Mouse (Mus musculus): Measurements from ENCODE around the gene Garem2. TPM values are rescaled to one million over a fixed set of nuclear protein-coding genes. Genes with fewer than 3 reads are reported as not detected.

The Garem2 gene
- polyA plus RNA-seq, 2 experiments = 0.03 to 0.05 TPM

DNA sequence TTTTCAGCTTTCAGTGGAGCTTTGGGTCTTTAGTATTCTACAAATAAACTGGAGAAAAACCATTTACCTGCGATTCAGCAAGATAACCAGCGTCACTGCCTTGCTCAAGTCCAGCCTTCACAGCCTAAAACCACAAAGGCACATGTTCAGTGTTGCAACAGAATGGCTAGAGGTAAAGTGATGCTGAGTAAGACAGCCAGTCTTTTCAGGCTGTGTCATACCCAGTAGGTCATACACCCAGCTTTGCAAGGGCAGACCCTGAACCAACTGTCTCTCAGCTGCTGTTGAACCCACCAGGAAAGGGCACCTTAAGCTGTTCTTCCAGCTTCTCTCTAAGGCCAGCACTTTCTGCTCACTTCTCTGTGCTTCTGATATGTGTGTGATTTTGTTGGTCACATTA, 27.2 kb downstream of the Garem2 start:
- H3K36me3 ChIP-seq (replicated peaks; ENCODE audit: control insufficient read depth, insufficient read depth, low read depth) = peaks cover 43% of the 10 kb centered on the region
- WGBS (ENCODE audit: insufficient replicate concordance) = 79% methylated on average over 2 of the region's 2 CpGs
- no peaks in the 10 kb centered on the region for H3K9me3 ChIP-seq (ENCODE audit: control insufficient read depth, low read length)
- H3K4me3 ChIP-seq (ENCODE audit: insufficient read depth in 1 of 2, low read depth in 2 of 2, low read length in 2 of 2) = no peak overlapping the region
- TF ChIP-seq CTCF (IDR thresholded peaks at IDR 0.05; ENCODE audit: low read depth) = no peak
- no peak for TF ChIP-seq EP300 (IDR thresholded peaks at IDR 0.05; ENCODE audit: low read depth)
- no peaks in the 10 kb centered on the region for H3K27me3 ChIP-seq (ENCODE audit: control insufficient read depth, insufficient read depth, low read length)
- no peak overlapping the region for H3K4me2 ChIP-seq (ENCODE audit: low read depth)
- no peak for ATAC-seq (ENCODE audit: insufficient read depth)
- no peak overlapping the region for H3K27ac ChIP-seq
- no peaks in the 10 kb centered on the region for H3K4me1 ChIP-seq (replicated peaks; ENCODE audit: control insufficient read depth in 2 of 2, insufficient read depth in 2 of 2, low read length in 1 of 2)
- no peak for DNase-seq (ENCODE audit: low read depth in 3 of 3, low spot score in 3 of 3)
- H3K9ac ChIP-seq (replicated peaks) = no peak overlapping the region

DNA sequence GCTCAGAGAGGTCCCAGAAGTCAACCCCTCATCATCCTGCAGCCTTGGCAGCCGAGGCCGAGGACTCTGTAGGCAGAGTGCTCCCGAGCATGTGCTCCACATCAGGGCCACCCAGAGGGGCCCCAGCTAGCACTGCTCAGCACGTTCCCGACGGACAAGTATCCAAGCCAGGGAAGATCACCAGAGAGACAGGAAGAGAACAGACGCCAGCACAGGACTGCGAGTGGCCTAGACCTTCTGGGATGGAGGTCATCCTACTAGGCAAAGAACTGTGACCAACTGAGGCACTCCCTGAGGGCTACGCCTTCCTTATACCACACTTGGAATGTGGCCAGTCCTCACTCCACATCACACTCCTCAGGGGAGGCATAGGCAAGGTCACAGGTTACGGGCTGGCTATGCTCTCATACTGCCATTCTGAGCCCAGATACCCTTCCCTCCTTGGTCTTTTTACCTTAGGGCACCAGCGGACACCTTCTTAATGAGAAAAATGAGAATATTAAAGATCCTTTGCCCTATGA, 30.8 kb downstream of the Garem2 start:
- Histone ChIP-seq H3K27ac (no peak overlapping the region), H3K36me3 (replicated peaks; ENCODE audit: control insufficient read depth, insufficient read depth, low read depth) (peaks cover 38% of the 10 kb centered on the region), H3K4me3 (ENCODE audit: insufficient read depth in 1 of 2, low read depth in 2 of 2, low read length in 2 of 2) (no peak overlapping the region), H3K4me2 (ENCODE audit: low read depth) (no peak overlapping the region), H3K9ac (replicated peaks) (no peak overlapping the region), H3K27me3 (ENCODE audit: control insufficient read depth, insufficient read depth, low read length) (no peaks in the 10 kb centered on the region), H3K4me1 (replicated peaks; ENCODE audit: control insufficient read depth in 2 of 2, insufficient read depth in 2 of 2, low read length in 1 of 2) (no peaks in the 10 kb centered on the region), H3K9me3 (ENCODE audit: control insufficient read depth, low read length) (no peaks in the 10 kb centered on the region)
- DNase-seq (ENCODE audit: low read depth in 3 of 3, low spot score in 3 of 3) = no peak
- 83% methylated on average over 11 of the region's 11 CpGs for WGBS (ENCODE audit: insufficient replicate concordance)
- no peak for TF ChIP-seq EP300 (IDR thresholded peaks at IDR 0.05; ENCODE audit: low read depth)
- TF ChIP-seq CTCF (IDR thresholded peaks at IDR 0.05; ENCODE audit: low read depth) = no peak
- no peak for ATAC-seq (ENCODE audit: insufficient read depth)

DNA sequence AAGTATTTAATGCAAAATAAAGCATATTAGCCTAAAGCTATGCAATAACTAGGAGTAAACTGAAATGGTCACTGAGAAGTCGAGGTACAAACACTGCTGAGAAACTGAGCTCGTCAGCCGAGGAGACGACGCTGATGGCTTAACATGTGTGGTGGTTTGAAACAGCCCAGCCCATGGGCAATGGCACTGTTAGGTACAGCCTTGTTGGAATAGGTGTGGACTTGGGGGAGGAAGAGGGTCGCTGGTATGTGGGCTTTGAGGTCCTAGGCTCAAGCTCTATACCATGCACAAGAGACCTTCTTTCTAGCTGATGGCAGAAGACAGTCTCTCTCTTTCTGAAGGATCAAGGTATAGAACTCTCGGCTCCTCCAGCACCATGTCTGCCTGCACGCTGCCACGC, 32.3 kb downstream of the Garem2 start:
- no peak overlapping the region for H3K4me3 ChIP-seq (ENCODE audit: insufficient read depth in 1 of 2, low read depth in 2 of 2, low read length in 2 of 2)
- no peak overlapping the region for H3K27ac ChIP-seq
- no peak overlapping the region for H3K9ac ChIP-seq (replicated peaks)
- no peaks in the 10 kb centered on the region for H3K4me1 ChIP-seq (replicated peaks; ENCODE audit: control insufficient read depth in 2 of 2, insufficient read depth in 2 of 2, low read length in 1 of 2)
- TF ChIP-seq CTCF (IDR thresholded peaks at IDR 0.05; ENCODE audit: low read depth) (no peak), EP300 (IDR thresholded peaks at IDR 0.05; ENCODE audit: low read depth) (no peak)
- WGBS (ENCODE audit: insufficient replicate concordance) = 85% methylated on average over 9 of the region's 9 CpGs
- H3K36me3 ChIP-seq (replicated peaks; ENCODE audit: control insufficient read depth, insufficient read depth, low read depth) = peaks cover 34% of the 10 kb centered on the region
- no peak for ATAC-seq (ENCODE audit: insufficient read depth)
- no peak overlapping the region for H3K4me2 ChIP-seq (ENCODE audit: low read depth)
- no peak for DNase-seq (ENCODE audit: low read depth in 3 of 3, low spot score in 3 of 3)
- no peaks in the 10 kb centered on the region for H3K9me3 ChIP-seq (ENCODE audit: control insufficient read depth, low read length)
- H3K27me3 ChIP-seq (ENCODE audit: control insufficient read depth, insufficient read depth, low read length) = no peaks in the 10 kb centered on the region

DNA sequence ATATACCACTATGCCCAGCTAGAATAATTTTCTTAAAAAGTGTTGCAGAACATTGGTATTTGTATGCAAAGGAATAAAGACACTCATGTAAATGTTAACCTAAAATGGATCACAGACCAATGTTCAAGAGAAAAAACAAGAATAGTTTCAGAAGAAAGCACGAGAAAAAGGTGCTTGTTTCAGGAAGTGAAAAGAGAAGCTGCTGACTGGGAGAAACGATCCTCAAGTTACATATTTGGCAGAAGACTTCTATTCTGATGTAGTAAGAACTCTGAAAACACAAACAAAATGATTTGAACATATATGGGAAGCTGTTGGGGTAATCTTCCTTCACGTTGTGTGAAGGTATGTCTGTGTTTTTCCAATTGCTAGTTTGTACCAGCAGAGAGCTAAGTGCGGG, 33.2 kb downstream of the Garem2 start:
- no peak for ATAC-seq (ENCODE audit: insufficient read depth)
- no peaks in the 10 kb centered on the region for H3K9me3 ChIP-seq (ENCODE audit: control insufficient read depth, low read length)
- H3K27me3 ChIP-seq (ENCODE audit: control insufficient read depth, insufficient read depth, low read length) = no peaks in the 10 kb centered on the region
- no peak overlapping the region for H3K9ac ChIP-seq (replicated peaks)
- 81% methylated on average over 4 of the region's 4 CpGs for WGBS (ENCODE audit: insufficient replicate concordance)
- TF ChIP-seq EP300 (IDR thresholded peaks at IDR 0.05; ENCODE audit: low read depth) (no peak), CTCF (IDR thresholded peaks at IDR 0.05; ENCODE audit: low read depth) (no peak)
- H3K4me3 ChIP-seq (ENCODE audit: insufficient read depth in 1 of 2, low read depth in 2 of 2, low read length in 2 of 2) = no peak overlapping the region
- H3K4me2 ChIP-seq (ENCODE audit: low read depth) = no peak overlapping the region
- no peak overlapping the region for H3K27ac ChIP-seq
- peaks cover 31% of the 10 kb centered on the region for H3K36me3 ChIP-seq (replicated peaks; ENCODE audit: control insufficient read depth, insufficient read depth, low read depth)
- DNase-seq (ENCODE audit: low read depth in 3 of 3, low spot score in 3 of 3) = no peak
- H3K4me1 ChIP-seq (replicated peaks; ENCODE audit: control insufficient read depth in 2 of 2, insufficient read depth in 2 of 2, low read length in 1 of 2) = no peaks in the 10 kb centered on the region

- Histone ChIP-seq H3K27me3 (ENCODE audit: control insufficient read depth, insufficient read depth, low read length) (no peaks in the 10 kb centered on the region), H3K9ac (replicated peaks) (no peak overlapping the region), H3K9me3 (ENCODE audit: control insufficient read depth, low read length) (no peaks in the 10 kb centered on the region), H3K36me3 (replicated peaks; ENCODE audit: control insufficient read depth, insufficient read depth, low read depth) (peaks cover 35% of the 10 kb centered on the region), H3K4me1 (replicated peaks; ENCODE audit: control insufficient read depth in 2 of 2, insufficient read depth in 2 of 2, low read length in 1 of 2) (no peaks in the 10 kb centered on the region), H3K4me2 (ENCODE audit: low read depth) (no peak overlapping the region), H3K4me3 (ENCODE audit: insufficient read depth in 1 of 2, low read depth in 2 of 2, low read length in 2 of 2) (no peak overlapping the region), H3K27ac (no peak overlapping the region)
- 85% methylated on average over 6 of the region's 6 CpGs for WGBS (ENCODE audit: insufficient replicate concordance)
- DNase-seq (ENCODE audit: low read depth in 3 of 3, low spot score in 3 of 3) = no peak
- TF ChIP-seq EP300 (IDR thresholded peaks at IDR 0.05; ENCODE audit: low read depth) = no peak
- no peak for TF ChIP-seq CTCF (IDR thresholded peaks at IDR 0.05; ENCODE audit: low read depth)
- ATAC-seq (ENCODE audit: insufficient read depth) = no peak
These were observed 41.6 kb downstream of the Garem2 start for GRCm38 (mm10) chr5:30146526-30146925.
